Mouse (Mus musculus): ENCODE results near the gene Abhd14a. TPM values are rescaled to one million over a fixed set of nuclear protein-coding genes. Genes with fewer than 3 reads are reported as not detected.

Abhd14a gene
- polyA plus RNA-seq, 1 experiment from 2014 or later: 52.8 TPM

- no peak overlapping the region for H3K4me2 ChIP-seq (ENCODE audit: low read depth, low read length)
- no peaks in the 10 kb centered on the region for H3K27me3 ChIP-seq (ENCODE audit: control insufficient read depth, insufficient read depth, low read depth, low read length)
- H3K9me3 ChIP-seq (ENCODE audit: control insufficient read depth, low read length): no peaks in the 10 kb centered on the region
- no peak overlapping the region for H3K4me3 ChIP-seq (ENCODE audit: low read length)
- no peak overlapping the region for H3K27ac ChIP-seq (ENCODE audit: low read length)
- H3K9ac ChIP-seq (ENCODE audit: low read length): no peak overlapping the region
- 73% methylated on average over 3 of the region's 3 CpGs for WGBS
- H3K4me1 ChIP-seq (replicated peaks; ENCODE audit: control insufficient read depth, insufficient read depth, low read length): peaks cover 7% of the 10 kb centered on the region; the same call in 1 of the 2 replicates
- no peak for ATAC-seq (ENCODE audit: low read depth)
- no peaks in the 10 kb centered on the region for H3K36me3 ChIP-seq (ENCODE audit: control insufficient read depth, insufficient read depth, low read length)
Measured at GRCm38 (mm10) chr9:106399808-106400207, 47.7 kb downstream of the Abhd14a start.

- Histone ChIP-seq H3K27ac (ENCODE audit: low read length) (no peak overlapping the region), H3K27me3 (ENCODE audit: control insufficient read depth, insufficient read depth, low read depth, low read length) (no peaks in the 10 kb centered on the region), H3K4me1 (replicated peaks; ENCODE audit: control insufficient read depth, insufficient read depth, low read length) (peaks cover 10% of the 10 kb centered on the region; the same call in 1 of the 2 replicates), H3K9ac (ENCODE audit: low read length) (no peak overlapping the region), H3K9me3 (ENCODE audit: control insufficient read depth, low read length) (no peaks in the 10 kb centered on the region), H3K4me2 (ENCODE audit: low read depth, low read length) (no peak overlapping the region), H3K4me3 (ENCODE audit: low read length) (no peak overlapping the region), H3K36me3 (ENCODE audit: control insufficient read depth, insufficient read depth, low read length) (no peaks in the 10 kb centered on the region)
- WGBS: 48% methylated on average over 9 of the region's 9 CpGs
- no peak for ATAC-seq (ENCODE audit: low read depth)
Measured at GRCm38 (mm10) chr9:106398667-106399311, 48.7 kb downstream of the Abhd14a start.

- Histone ChIP-seq H3K4me3 (ENCODE audit: low read length) (no peak overlapping the region), H3K9ac (ENCODE audit: low read length) (no peak overlapping the region), H3K4me1 (replicated peaks; ENCODE audit: control insufficient read depth, insufficient read depth, low read length) (peaks cover 13% of the 10 kb centered on the region), H3K4me2 (ENCODE audit: low read depth, low read length) (no peak overlapping the region), H3K9me3 (ENCODE audit: control insufficient read depth, low read length) (no peaks in the 10 kb centered on the region), H3K27me3 (ENCODE audit: control insufficient read depth, insufficient read depth, low read depth, low read length) (no peaks in the 10 kb centered on the region), H3K36me3 (ENCODE audit: control insufficient read depth, insufficient read depth, low read length) (no peaks in the 10 kb centered on the region), H3K27ac (ENCODE audit: low read length) (no peak overlapping the region)
- WGBS: 40% methylated on average over 4 of the region's 4 CpGs
- no peak for ATAC-seq (ENCODE audit: low read depth)
Measured at GRCm38 (mm10) chr9:106397733-106398132, 49.7 kb downstream of the Abhd14a start.

- H3K27me3 ChIP-seq (ENCODE audit: control insufficient read depth, insufficient read depth, low read depth, low read length): no peaks in the 10 kb centered on the region
- no peaks in the 10 kb centered on the region for H3K36me3 ChIP-seq (ENCODE audit: control insufficient read depth, insufficient read depth, low read length)
- H3K4me2 ChIP-seq (ENCODE audit: low read depth, low read length): no peak overlapping the region
- 49% methylated on average over 11 of the region's 11 CpGs for WGBS
- H3K4me1 ChIP-seq (replicated peaks; ENCODE audit: control insufficient read depth, insufficient read depth, low read length): peaks cover 13% of the 10 kb centered on the region
- H3K27ac ChIP-seq (ENCODE audit: low read length): no peak overlapping the region
- H3K4me3 ChIP-seq (ENCODE audit: low read length): no peak overlapping the region
- peak overlapping the region; percentile 39; the same call in 1 of the 2 replicates for H3K9ac ChIP-seq (ENCODE audit: low read length)
- peak; percentile 50; the same call in 1 of the 2 replicates for ATAC-seq (ENCODE audit: low read depth)
- H3K9me3 ChIP-seq (ENCODE audit: control insufficient read depth, low read length): no peaks in the 10 kb centered on the region
Measured at GRCm38 (mm10) chr9:106394649-106395602, 52.6 kb downstream of the Abhd14a start.

- H3K9ac ChIP-seq (ENCODE audit: low read length): no peak overlapping the region
- no peaks in the 10 kb centered on the region for H3K9me3 ChIP-seq (ENCODE audit: control insufficient read depth, low read length)
- H3K4me1 ChIP-seq (replicated peaks; ENCODE audit: control insufficient read depth, insufficient read depth, low read length): peaks cover 13% of the 10 kb centered on the region
- ATAC-seq (ENCODE audit: low read depth): no peak
- whole genome bisulfite sequencing: 74% methylated on average over 8 of the region's 8 CpGs
- H3K27me3 ChIP-seq (ENCODE audit: control insufficient read depth, insufficient read depth, low read depth, low read length): no peaks in the 10 kb centered on the region
- no peak overlapping the region for H3K27ac ChIP-seq (ENCODE audit: low read length)
- no peak overlapping the region for H3K4me3 ChIP-seq (ENCODE audit: low read length)
- H3K36me3 ChIP-seq (ENCODE audit: control insufficient read depth, insufficient read depth, low read length): no peaks in the 10 kb centered on the region
- H3K4me2 ChIP-seq (ENCODE audit: low read depth, low read length): no peak overlapping the region
Measured at GRCm38 (mm10) chr9:106393548-106393947, 53.9 kb downstream of the Abhd14a start.

- H3K9ac ChIP-seq (ENCODE audit: low read length): no peak overlapping the region
- 64% methylated on average over 11 of the region's 11 CpGs for WGBS
- peak; percentile 29; the same call in 1 of the 2 replicates for ATAC-seq (ENCODE audit: low read depth)
- H3K4me1 ChIP-seq (replicated peaks; ENCODE audit: control insufficient read depth, insufficient read depth, low read length): peaks cover 13% of the 10 kb centered on the region
- no peak overlapping the region for H3K4me2 ChIP-seq (ENCODE audit: low read depth, low read length)
- no peak overlapping the region for H3K27ac ChIP-seq (ENCODE audit: low read length)
- no peaks in the 10 kb centered on the region for H3K9me3 ChIP-seq (ENCODE audit: control insufficient read depth, low read length)
- H3K36me3 ChIP-seq (ENCODE audit: control insufficient read depth, insufficient read depth, low read length): no peaks in the 10 kb centered on the region
- no peak overlapping the region for H3K4me3 ChIP-seq (ENCODE audit: low read length)
- H3K27me3 ChIP-seq (ENCODE audit: control insufficient read depth, insufficient read depth, low read depth, low read length): no peaks in the 10 kb centered on the region
Measured at GRCm38 (mm10) chr9:106392828-106393527, 54.5 kb downstream of the Abhd14a start.

Other genes starting within 250 kb of the Abhd14a start
- 53.1 and 56.7 TPM in 2 replicates for gene Ppm1m, start 247.9 kb downstream of the Abhd14a start, polyA plus RNA-seq (2015; fragmentation: Nextera tagmentation; extraction: Ambion mirVana)
- 69.8 and 69.9 TPM in 2 replicates for gene Twf2, start 244.6 kb downstream of the Abhd14a start, polyA plus RNA-seq (2015; fragmentation: Nextera tagmentation; extraction: Ambion mirVana)
- gene Tlr9, start 225.1 kb downstream of the Abhd14a start, polyA plus RNA-seq (2015; fragmentation: Nextera tagmentation; extraction: Ambion mirVana): 0.11 TPM in 1 of 2 replicates, not detected in the other
- gene Alas1, start 199.0 kb downstream of the Abhd14a start, polyA plus RNA-seq (2015; fragmentation: Nextera tagmentation; extraction: Ambion mirVana): 139 and 145 TPM in 2 replicates
- 32.3 and 32.4 TPM in 2 replicates for gene Poc1a, start 166.6 kb downstream of the Abhd14a start, polyA plus RNA-seq (2015; fragmentation: Nextera tagmentation; extraction: Ambion mirVana)
- 12.9 and 13.7 TPM in 2 replicates for gene Dusp7, start 79.0 kb downstream of the Abhd14a start, polyA plus RNA-seq (2015; fragmentation: Nextera tagmentation; extraction: Ambion mirVana)
- gene Rpl29, start 18.2 kb downstream of the Abhd14a start, polyA plus RNA-seq (2015; fragmentation: Nextera tagmentation; extraction: Ambion mirVana): 951 and 977 TPM in 2 replicates
- gene Acy1, start 9.4 kb downstream of the Abhd14a start, polyA plus RNA-seq (2015; fragmentation: Nextera tagmentation; extraction: Ambion mirVana): 25.0 and 29.7 TPM in 2 replicates
- 18.0 and 21.8 TPM in 2 replicates for gene Abhd14b, start 219 bp downstream of the Abhd14a start, polyA plus RNA-seq (2015; fragmentation: Nextera tagmentation; extraction: Ambion mirVana)
- gene Pcbp4, start 5.6 kb upstream of the Abhd14a start, polyA plus RNA-seq (2015; fragmentation: Nextera tagmentation; extraction: Ambion mirVana): 58.6 and 60.7 TPM in 2 replicates
- 0.18 TPM in 2 replicates for gene Gpr62, start 18.3 kb upstream of the Abhd14a start, polyA plus RNA-seq (2015; fragmentation: Nextera tagmentation; extraction: Ambion mirVana)
- gene Rrp9, start 28.3 kb upstream of the Abhd14a start, polyA plus RNA-seq (2015; fragmentation: Nextera tagmentation; extraction: Ambion mirVana): 39.4 and 39.8 TPM in 2 replicates
- gene Parp3, start 29.3 kb upstream of the Abhd14a start, polyA plus RNA-seq (2015; fragmentation: Nextera tagmentation; extraction: Ambion mirVana): 4.7 and 6.0 TPM in 2 replicates
- gene Iqcf1, start 52.3 kb upstream of the Abhd14a start, polyA plus RNA-seq (2015; fragmentation: Nextera tagmentation; extraction: Ambion mirVana): not detected in 2 replicates
- not detected in 2 replicates for gene Iqcf5, start 66.9 kb upstream of the Abhd14a start, polyA plus RNA-seq (2015; fragmentation: Nextera tagmentation; extraction: Ambion mirVana)
- gene Iqcf3, start 114.0 kb upstream of the Abhd14a start, polyA plus RNA-seq (2015; fragmentation: Nextera tagmentation; extraction: Ambion mirVana): not detected in 2 replicates
- not detected in 2 replicates for gene Iqcf4, start 123.3 kb upstream of the Abhd14a start, polyA plus RNA-seq (2015; fragmentation: Nextera tagmentation; extraction: Ambion mirVana)
- not detected in 2 replicates for gene Iqcf6, start 178.9 kb upstream of the Abhd14a start, polyA plus RNA-seq (2015; fragmentation: Nextera tagmentation; extraction: Ambion mirVana)
- gene Grm2, start 208.4 kb upstream of the Abhd14a start, polyA plus RNA-seq (2015; fragmentation: Nextera tagmentation; extraction: Ambion mirVana): not detected in 2 replicates
- gene Tex264, start 238.2 kb upstream of the Abhd14a start, polyA plus RNA-seq (2015; fragmentation: Nextera tagmentation; extraction: Ambion mirVana): 53.4 and 54.5 TPM in 2 replicates